Mouse (Mus musculus) thymus, postnatal 14 days (tissue): Measurements from ENCODE around the gene Cdh23.
A peak's percentile ranks its signal among the peaks of the same experiment; 100 is the strongest.

Source experiments
- DNase-seq: peaks from one replicate; pipeline ENCODE4 v3.0.0; 2021

Gene Cdh23

GRCm38 (mm10) chr10:60279290-60279940 lies 416.9 kb downstream of the Cdh23 start:
- peak; percentile 67 for DNase-seq

DNA sequence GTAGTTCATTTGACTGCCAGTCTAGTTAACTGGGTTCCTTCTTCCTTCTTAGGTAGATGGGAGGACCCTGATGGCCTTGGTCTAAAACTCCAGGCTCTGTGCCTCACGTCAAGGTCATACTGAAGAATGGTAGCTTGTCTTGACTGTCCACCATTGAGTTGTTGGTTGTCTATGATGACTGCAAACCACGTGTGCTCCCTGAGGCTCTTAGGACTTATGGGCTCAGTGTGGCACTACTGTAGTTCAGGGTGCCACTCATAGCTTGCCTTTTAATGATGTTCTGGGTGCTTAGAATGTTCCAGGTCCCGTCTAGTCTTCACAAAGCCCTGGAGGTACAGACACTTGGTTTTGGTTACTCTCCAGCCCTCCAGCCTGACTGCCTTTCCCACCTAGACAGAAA lies 417.5 kb downstream of the Cdh23 start:
- DNase-seq = no peak

DNA sequence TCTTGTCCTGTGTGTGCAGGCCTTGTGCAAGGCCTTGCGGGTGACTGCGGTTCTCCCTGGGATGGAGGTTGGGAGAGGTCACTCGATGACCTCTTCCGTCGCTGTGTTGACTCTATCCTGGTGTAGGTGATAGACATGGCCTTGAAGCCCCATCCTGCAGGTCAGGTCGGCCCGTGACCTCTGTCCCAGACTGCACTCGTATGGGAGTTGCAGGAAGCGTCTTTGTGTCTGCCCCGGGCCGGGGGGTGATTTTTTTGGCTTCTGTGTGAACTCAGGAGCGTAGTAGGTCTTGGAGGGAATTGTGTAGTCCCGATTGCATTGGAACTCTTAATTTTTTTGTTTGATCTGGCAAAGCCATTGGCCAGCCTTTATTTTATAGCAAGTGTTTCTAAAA lies 418.3 kb downstream of the Cdh23 start:
- no peak for DNase-seq

- peak; percentile 97 for DNase-seq
Measured at GRCm38 (mm10) chr10:60277207-60278005, 418.9 kb downstream of the Cdh23 start, which contains the start of gene Psap. Gene Psap, plus strand, starts transcription at chr10:60277627.

DNA sequence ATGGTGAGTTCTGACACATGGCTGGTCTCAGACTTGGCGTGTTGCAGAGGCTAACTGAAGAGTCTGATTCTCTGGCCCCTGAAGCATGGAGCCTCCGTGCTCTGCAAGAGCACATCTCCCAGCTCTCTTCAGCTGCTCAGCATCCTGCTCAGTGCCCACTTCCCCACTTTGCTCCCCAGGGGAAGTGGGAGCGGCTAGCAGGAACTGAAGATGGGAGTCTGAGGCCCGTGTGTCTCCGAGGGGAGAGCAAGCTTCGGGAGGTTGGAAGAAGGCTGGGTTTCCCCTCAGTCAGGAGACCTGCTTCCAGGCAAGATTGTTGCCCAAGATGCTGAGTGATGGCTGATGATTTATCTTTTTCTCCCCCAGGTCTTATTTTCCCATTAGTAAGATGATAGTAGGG lies 422.9 kb downstream of the Cdh23 start:
- DNase-seq = no peak

DNA sequence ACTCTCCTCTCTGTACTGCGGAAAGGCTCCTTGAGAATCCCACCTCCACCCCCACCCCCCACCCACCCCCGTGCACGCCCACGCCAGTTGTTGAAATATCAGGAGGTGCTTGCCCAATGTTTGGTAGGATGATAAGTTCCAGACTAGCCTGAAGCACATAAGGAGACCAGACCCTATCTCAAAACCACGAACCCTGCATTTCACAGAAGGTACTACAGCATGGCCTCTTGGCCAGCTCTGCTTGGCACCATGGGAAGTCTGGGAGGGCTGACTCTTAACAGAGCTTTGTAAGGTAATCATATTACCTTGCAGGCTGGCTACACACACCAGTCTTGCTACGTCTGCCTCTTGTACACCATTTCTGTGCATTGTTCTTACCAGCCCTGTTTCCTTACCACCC lies 424.0 kb downstream of the Cdh23 start:
- DNase-seq = no peak

DNA sequence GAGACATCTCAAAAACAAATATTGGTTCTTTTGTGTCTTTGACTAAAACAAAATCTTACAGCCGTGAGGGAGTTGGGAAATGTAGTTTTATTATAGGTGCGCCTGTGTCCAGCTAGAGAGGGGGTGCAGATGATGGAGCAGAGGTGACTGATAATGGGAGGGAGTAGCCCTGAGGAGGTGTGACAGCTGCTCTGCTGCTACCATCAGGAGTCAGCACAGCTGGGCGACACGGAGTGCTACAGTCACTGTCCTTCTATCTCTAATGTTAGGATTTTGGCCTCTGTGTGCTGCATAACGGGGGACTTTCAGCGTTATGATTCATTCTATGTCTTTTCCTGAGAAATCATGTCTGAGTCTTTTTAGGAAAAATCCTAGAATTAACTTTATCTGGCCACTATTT lies 425.3 kb downstream of the Cdh23 start:
- no peak for DNase-seq

DNA sequence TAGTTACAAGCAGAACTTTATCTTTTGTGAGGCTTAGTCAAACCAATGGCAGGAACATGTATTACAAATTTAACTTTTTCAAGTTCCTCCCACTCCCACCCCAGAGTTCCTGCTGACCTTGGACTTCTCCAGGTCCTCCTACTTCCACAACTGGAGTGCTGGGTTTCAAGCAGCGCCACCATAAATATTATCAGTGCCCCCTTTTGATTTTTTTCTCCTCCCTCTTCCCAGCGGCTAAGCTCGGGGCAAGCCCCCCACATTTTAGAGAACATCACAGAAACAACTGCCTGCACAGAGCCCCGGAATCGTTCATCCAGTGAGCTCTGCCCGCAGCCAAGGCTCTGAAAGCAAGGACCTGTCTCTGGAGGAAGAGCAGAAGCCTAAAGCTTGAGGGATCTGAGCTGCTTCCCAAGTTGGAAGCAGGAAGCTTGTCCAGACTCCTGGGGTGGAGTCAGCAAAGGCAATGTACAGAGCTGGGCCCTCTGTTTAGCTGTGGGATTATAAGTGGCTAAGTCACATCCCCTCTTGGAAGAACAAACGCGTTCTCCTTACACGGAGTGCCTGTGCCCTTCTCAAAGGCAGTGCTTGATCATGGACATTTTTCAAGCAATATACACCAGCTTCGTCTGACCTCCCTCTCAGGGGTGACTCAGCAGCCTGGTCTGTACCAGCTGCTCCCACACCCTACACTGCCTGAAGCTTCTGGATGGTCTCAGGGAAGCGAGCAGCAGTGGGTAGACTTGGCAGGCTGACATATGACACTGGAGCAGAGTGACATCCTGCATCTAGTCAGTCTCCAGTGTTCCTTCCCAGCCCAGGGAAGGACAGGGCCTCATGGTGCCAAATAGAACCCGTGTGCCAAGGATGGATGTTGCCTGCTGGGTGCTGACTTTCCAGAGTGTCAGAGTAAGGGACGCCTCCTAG lies 426.9 kb downstream of the Cdh23 start:
- no peak for DNase-seq

GRCm38 (mm10) chr10:60268738-60269137 lies 427.6 kb downstream of the Cdh23 start:
- DNase-seq = no peak

DNA sequence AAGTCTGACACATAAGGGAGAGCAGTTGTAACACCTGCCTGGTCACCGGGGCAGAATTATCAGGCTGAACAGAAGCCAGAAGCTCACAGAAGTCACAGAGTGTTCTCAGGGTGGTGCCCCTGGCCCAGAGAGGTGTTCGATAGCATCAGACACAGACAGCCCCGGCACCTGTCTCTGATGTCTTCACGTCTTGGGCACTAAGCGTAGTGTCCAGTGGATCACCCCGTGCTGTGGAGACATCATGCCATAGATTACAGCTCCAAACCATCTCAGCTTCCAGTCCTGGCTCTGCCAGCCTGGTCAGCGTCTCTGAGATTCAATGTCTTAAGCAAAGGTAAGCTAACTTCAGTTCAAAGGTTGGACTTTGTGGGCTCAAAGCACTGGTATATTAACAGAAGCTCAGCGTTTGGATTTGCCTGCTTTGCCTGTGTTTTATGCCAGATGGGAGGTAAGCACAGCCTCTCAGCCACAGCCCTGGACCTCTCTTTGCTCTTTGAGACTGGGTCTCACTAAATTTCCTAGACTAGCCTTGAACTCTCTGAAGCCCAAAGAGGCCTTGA lies 429.4 kb downstream of the Cdh23 start:
- no peak for DNase-seq

- DNase-seq = no peak
Measured at GRCm38 (mm10) chr10:60265252-60265651, 431.0 kb downstream of the Cdh23 start.

DNA sequence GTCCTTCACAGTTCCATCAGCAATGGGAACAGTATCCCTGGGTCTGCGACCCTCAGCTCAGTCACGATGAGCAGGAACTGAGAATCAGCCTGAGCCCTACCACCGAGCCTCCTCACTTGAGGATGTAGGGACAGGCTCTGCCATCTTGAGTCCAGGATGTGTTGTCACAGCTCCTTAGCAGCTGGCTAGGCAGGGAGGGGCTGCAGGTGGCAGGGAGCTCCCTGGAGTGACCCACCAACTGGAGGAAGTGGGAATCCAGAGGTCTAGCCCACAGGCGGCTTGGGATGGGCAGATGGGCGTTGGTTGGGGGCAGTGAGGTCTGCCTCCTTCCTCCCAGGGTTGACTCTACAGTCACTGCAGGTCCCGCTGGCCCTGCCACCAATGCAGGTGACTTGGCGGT lies 432.9 kb downstream of the Cdh23 start:
- peak; percentile 41 for DNase-seq

GRCm38 (mm10) chr10:60262386-60262785 lies 433.9 kb downstream of the Cdh23 start:
- DNase-seq = peak; percentile 85

DNA sequence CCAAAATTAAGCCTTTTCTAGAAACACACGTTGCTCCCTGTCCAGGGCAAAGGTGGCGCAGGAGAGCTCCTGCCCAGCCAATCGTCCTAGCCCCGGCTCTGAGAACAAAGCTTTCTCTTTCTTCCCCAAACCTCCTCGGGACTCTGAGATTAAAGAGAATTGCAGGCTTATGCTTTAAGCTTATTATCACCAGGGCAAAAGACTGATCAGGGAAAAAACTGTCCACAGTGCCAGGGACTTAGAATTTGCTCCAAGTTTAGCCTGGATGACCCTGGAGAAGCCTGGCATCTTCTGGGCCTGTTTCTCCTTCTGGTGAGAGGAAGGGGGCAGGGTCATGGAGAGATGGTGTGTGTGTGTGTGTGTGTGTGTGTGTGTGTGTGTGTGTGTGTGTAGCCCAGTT lies 434.8 kb downstream of the Cdh23 start:
- DNase-seq = no peak

- DNase-seq = no peak
Measured at GRCm38 (mm10) chr10:60260557-60261294, 435.6 kb downstream of the Cdh23 start.

DNA sequence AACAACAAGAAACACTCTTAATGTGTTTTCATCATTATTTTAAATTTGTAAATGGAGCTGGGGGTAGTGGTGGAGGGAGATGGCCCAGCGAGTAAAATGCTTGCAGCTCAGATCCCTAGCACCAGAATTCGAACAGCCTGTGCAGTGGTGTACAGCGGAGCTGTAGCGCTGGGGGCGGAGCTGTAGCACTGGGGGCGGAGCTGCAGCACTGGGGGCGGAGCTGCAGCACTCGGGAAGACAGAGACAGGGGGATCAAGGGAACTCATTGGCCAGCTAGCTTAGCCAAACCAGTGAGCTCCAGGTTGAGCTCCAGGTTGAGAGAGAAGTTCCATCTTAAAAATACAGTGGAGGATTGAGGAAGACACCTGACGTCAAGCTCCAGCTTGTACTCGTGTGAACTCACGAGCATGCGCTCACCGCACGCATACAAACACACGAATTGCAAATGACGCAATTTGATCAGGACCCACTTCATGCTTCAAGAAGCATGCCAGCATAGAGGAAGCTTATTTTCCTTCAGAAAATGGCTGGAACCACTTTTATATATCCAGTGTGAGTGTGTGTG lies 438.9 kb downstream of the Cdh23 start:
- DNase-seq = no peak

DNA sequence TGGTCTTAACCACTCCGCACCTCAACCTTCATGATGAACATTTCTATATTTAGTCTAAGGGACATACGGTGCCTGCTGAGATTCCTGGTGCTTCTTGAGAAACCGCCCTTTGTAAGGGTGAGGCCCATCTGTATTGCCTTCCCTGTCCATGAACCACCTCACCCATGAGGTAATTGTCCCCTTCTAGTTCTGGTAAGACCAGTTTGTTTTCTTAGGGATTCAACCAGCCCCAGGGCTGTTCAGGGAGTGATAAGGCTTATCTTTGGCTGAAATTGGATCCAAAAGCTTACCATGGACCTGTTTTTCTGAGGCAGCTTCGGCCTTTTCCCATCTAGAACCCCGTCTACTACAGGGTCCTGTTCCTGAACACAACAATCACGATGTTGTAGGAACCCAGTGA lies 440.2 kb downstream of the Cdh23 start:
- no peak for DNase-seq
